Mouse (Mus musculus): ENCODE data around the gene Sorbs1. TPM values are rescaled to one million over a fixed set of nuclear protein-coding genes. Genes with fewer than 3 reads are reported as not detected.

The Sorbs1 gene
- polyA plus RNA-seq, 1 experiment, result 13.2 TPM

GRCm38 (mm10) chr19:40269526-40269925, 244.1 kb downstream of the Sorbs1 start:
- H3K4me3 ChIP-seq (ENCODE audit: low read depth, low read length), result peak overlapping the region; percentile 58
- TF ChIP-seq CTCF (IDR thresholded peaks at IDR 0.05; ENCODE audit: extremely low read depth, insufficient read length, insufficient replicate concordance, low read depth, low read length), result no peak
- TF ChIP-seq POLR2A (IDR thresholded peaks at IDR 0.05; ENCODE audit: low read depth, low read length), result no peak
- WGBS, result 18% methylated on average over 5 of the region's 5 CpGs
- peak overlapping the region; percentile 55 for H3K27ac ChIP-seq (ENCODE audit: insufficient read depth, low read depth, low read length)
- peaks cover 1% of the 10 kb centered on the region; the same call in 1 of the 2 replicates for H3K36me3 ChIP-seq (ENCODE audit: control insufficient read depth, insufficient read depth, low read length)
- no peaks in the 10 kb centered on the region for H3K27me3 ChIP-seq (ENCODE audit: control insufficient read depth, insufficient read depth, low read length)
- peaks cover 16% of the 10 kb centered on the region for H3K4me1 ChIP-seq (ENCODE audit: control insufficient read depth, insufficient read depth, insufficient read length, low read length)

GRCm38 (mm10) chr19:40268493-40268892, 245.1 kb downstream of the Sorbs1 start:
- Histone ChIP-seq H3K4me1 (ENCODE audit: control insufficient read depth, insufficient read depth, insufficient read length, low read length) (peaks cover 17% of the 10 kb centered on the region), H3K4me3 (ENCODE audit: low read depth, low read length) (no peak overlapping the region), H3K27me3 (ENCODE audit: control insufficient read depth, insufficient read depth, low read length) (no peaks in the 10 kb centered on the region), H3K27ac (ENCODE audit: insufficient read depth, low read depth, low read length) (peak overlapping the region; percentile 58), H3K36me3 (ENCODE audit: control insufficient read depth, insufficient read depth, low read length) (peaks cover 1% of the 10 kb centered on the region; the same call in 1 of the 2 replicates)
- no peak for TF ChIP-seq POLR2A (IDR thresholded peaks at IDR 0.05; ENCODE audit: low read depth, low read length)
- no peak for TF ChIP-seq CTCF (IDR thresholded peaks at IDR 0.05; ENCODE audit: extremely low read depth, insufficient read length, insufficient replicate concordance, low read depth, low read length)
- WGBS, result 14% methylated on average over 3 of the region's 3 CpGs

DNA sequence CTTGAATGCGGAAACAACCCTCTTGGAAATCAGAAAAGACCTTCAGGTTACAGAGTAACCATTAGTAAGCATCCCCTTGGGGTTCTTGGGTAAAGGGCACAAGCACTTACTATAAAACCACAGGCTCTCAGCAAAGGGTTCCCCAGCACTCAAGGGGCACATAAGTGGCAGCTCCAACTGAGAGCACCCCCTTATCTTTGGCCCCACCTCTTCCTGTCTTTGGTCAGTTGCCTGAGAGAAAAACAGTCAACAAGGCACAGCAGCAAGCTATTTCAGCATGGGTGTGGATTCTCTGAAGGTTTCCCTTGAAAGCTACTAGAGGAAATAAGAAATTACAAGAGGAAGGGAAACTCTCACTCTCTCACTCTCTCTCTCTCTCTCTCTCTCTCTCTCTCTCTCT, 246.2 kb downstream of the Sorbs1 start:
- Histone ChIP-seq H3K4me3 (ENCODE audit: low read depth, low read length) (no peak overlapping the region), H3K27ac (ENCODE audit: insufficient read depth, low read depth, low read length) (peak overlapping the region; percentile 67), H3K4me1 (ENCODE audit: control insufficient read depth, insufficient read depth, insufficient read length, low read length) (peaks cover 17% of the 10 kb centered on the region), H3K36me3 (ENCODE audit: control insufficient read depth, insufficient read depth, low read length) (peaks cover 1% of the 10 kb centered on the region; the same call in 1 of the 2 replicates), H3K27me3 (ENCODE audit: control insufficient read depth, insufficient read depth, low read length) (no peaks in the 10 kb centered on the region)
- TF ChIP-seq POLR2A (IDR thresholded peaks at IDR 0.05; ENCODE audit: low read depth, low read length) (no peak), CTCF (IDR thresholded peaks at IDR 0.05; ENCODE audit: extremely low read depth, insufficient read length, insufficient replicate concordance, low read depth, low read length) (no peak)
- 32% methylated on average over 1 of the region's 1 CpGs for WGBS

- Histone ChIP-seq H3K36me3 (ENCODE audit: control insufficient read depth, insufficient read depth, low read length) (peaks cover 17% of the 10 kb centered on the region), H3K4me1 (ENCODE audit: control insufficient read depth, insufficient read depth, insufficient read length, low read length) (peaks cover 17% of the 10 kb centered on the region), H3K27ac (ENCODE audit: insufficient read depth, low read depth, low read length) (no peak overlapping the region), H3K27me3 (ENCODE audit: control insufficient read depth, insufficient read depth, low read length) (no peaks in the 10 kb centered on the region), H3K4me3 (ENCODE audit: low read depth, low read length) (no peak overlapping the region)
- no peak for TF ChIP-seq POLR2A (IDR thresholded peaks at IDR 0.05; ENCODE audit: low read depth, low read length)
- WGBS, result 92% methylated on average over 1 of the region's 1 CpGs
Observed at GRCm38 (mm10) chr19:40259485-40259884, 254.1 kb downstream of the Sorbs1 start.

GRCm38 (mm10) chr19:40257396-40257795, 256.2 kb downstream of the Sorbs1 start:
- WGBS, result 23% methylated on average over 4 of the region's 4 CpGs
- Histone ChIP-seq H3K27ac (ENCODE audit: insufficient read depth, low read depth, low read length) (0 out of 2 replicates have a peak overlapping the region, but pooled peaks have one; percentile 23), H3K27me3 (ENCODE audit: control insufficient read depth, insufficient read depth, low read length) (no peaks in the 10 kb centered on the region), H3K4me3 (ENCODE audit: low read depth, low read length) (no peak overlapping the region), H3K36me3 (ENCODE audit: control insufficient read depth, insufficient read depth, low read length) (peaks cover 17% of the 10 kb centered on the region), H3K4me1 (ENCODE audit: control insufficient read depth, insufficient read depth, insufficient read length, low read length) (peaks cover 24% of the 10 kb centered on the region)
- no peak for TF ChIP-seq CTCF (IDR thresholded peaks at IDR 0.05; ENCODE audit: extremely low read depth, insufficient read length, insufficient replicate concordance, low read depth, low read length)
- no peak for TF ChIP-seq POLR2A (IDR thresholded peaks at IDR 0.05; ENCODE audit: low read depth, low read length)

GRCm38 (mm10) chr19:40256376-40257050, 257.1 kb downstream of the Sorbs1 start:
- Histone ChIP-seq H3K4me3 (ENCODE audit: low read depth, low read length) (no peak overlapping the region), H3K36me3 (ENCODE audit: control insufficient read depth, insufficient read depth, low read length) (peaks cover 17% of the 10 kb centered on the region), H3K27ac (ENCODE audit: insufficient read depth, low read depth, low read length) (no peak overlapping the region), H3K27me3 (ENCODE audit: control insufficient read depth, insufficient read depth, low read length) (no peaks in the 10 kb centered on the region), H3K4me1 (ENCODE audit: control insufficient read depth, insufficient read depth, insufficient read length, low read length) (peaks cover 29% of the 10 kb centered on the region)
- 33% methylated on average over 2 of the region's 2 CpGs for WGBS
- no peak for TF ChIP-seq CTCF (IDR thresholded peaks at IDR 0.05; ENCODE audit: extremely low read depth, insufficient read length, insufficient replicate concordance, low read depth, low read length)

- no peak for TF ChIP-seq CTCF (IDR thresholded peaks at IDR 0.05; ENCODE audit: extremely low read depth, insufficient read length, insufficient replicate concordance, low read depth, low read length)
- TF ChIP-seq POLR2A (IDR thresholded peaks at IDR 0.05; ENCODE audit: low read depth, low read length), result no peak
- Histone ChIP-seq H3K36me3 (ENCODE audit: control insufficient read depth, insufficient read depth, low read length) (peaks cover 18% of the 10 kb centered on the region), H3K27ac (ENCODE audit: insufficient read depth, low read depth, low read length) (no peak overlapping the region), H3K27me3 (ENCODE audit: control insufficient read depth, insufficient read depth, low read length) (no peaks in the 10 kb centered on the region), H3K4me3 (ENCODE audit: low read depth, low read length) (no peak overlapping the region), H3K4me1 (ENCODE audit: control insufficient read depth, insufficient read depth, insufficient read length, low read length) (peaks cover 31% of the 10 kb centered on the region)
- 62% methylated on average over 1 of the region's 1 CpGs for WGBS
Observed at GRCm38 (mm10) chr19:40255561-40255960, 258.0 kb downstream of the Sorbs1 start.
